Mouse (Mus musculus): ENCODE measurements around the gene Kantr.

- TF ChIP-seq POLR2A (IDR thresholded peaks at IDR 0.05; ENCODE audit: insufficient read depth, low read length) (no peak), CTCF (IDR thresholded peaks at IDR 0.05; ENCODE audit: low read depth, low read length) (no peak), EP300 (IDR thresholded peaks at IDR 0.05; ENCODE audit: insufficient read depth, low read depth, low read length) (no peak)
Measured at GRCm38 (mm10) chrX:152352553-152353153, 25.4 kb upstream of the Kantr start.

Data from ES-Bruce4 (cell line).